Mouse (Mus musculus) liver, postnatal 0 days (tissue): ENCODE measurements around the gene Hspa2. TPM values are rescaled to one million over a fixed set of nuclear protein-coding genes. Genes with fewer than 3 reads are reported as not detected.

Source experiments
- ATAC-seq: fragments of 200-750 bp; cut with Nextera tagmentation; 2 replicates; pipeline ENCODE4 v1.8.0; 2017; ENCODE audit warnings: mild to moderate bottlenecking, moderate library complexity
- DNase-seq: peaks from one replicate; pipeline ENCODE4 v3.0.0-alpha.2; 2016
- H3K27ac ChIP-seq: fragments of 300-500 bp; sonication (generic); 2 replicates; pipeline ENCODE4 v1.5.1; 2014; ENCODE audit warnings: antibody characterized with exemption, moderate library complexity, mild to moderate bottlenecking, low read depth
- H3K27me3 ChIP-seq: fragments of 300-500 bp; sonication (generic); 2 replicates; pipeline ENCODE4 v1.6.1; 2014; ENCODE audit warnings: low read length, control low read depth, mixed read lengths; ENCODE audit not compliant: insufficient read depth
- H3K36me3 ChIP-seq: fragments of 300-500 bp; sonication (generic); replicated peaks from 2 replicates; pipeline ENCODE4 v1.6.1; 2014; ENCODE audit warnings: mild to moderate bottlenecking, control low read depth, low read length, moderate library complexity, mixed read lengths; ENCODE audit not compliant: insufficient read depth
- H3K4me1 ChIP-seq: fragments of 300-500 bp; sonication (generic); 2 replicates; pipeline ENCODE4 v1.6.1; 2014; ENCODE audit warnings: antibody characterized with exemption, mild to moderate bottlenecking, control low read depth; ENCODE audit not compliant: insufficient read depth
- H3K4me2 ChIP-seq: fragments of 300-500 bp; sonication (generic); 2 replicates; pipeline ENCODE4 v1.6.1; 2014; ENCODE audit warnings: low read depth, mild to moderate bottlenecking, low read length, moderate library complexity, mixed read lengths
- H3K4me3 ChIP-seq: fragments of 300-500 bp; sonication (generic); 2 replicates; pipeline ENCODE4 v1.5.1; 2014; ENCODE audit warnings: low read depth, low read length
- H3K9ac ChIP-seq: fragments of 300-500 bp; sonication (generic); replicated peaks from 2 replicates; pipeline ENCODE4 v1.6.1; 2014; ENCODE audit warnings: mild to moderate bottlenecking, moderate library complexity
- H3K9me3 ChIP-seq: fragments of 300-500 bp; sonication (generic); 2 replicates; pipeline ENCODE4 v1.6.1; 2016; ENCODE audit warnings: mild to moderate bottlenecking, control low read depth, low read length, mixed read lengths
- CTCF ChIP-seq: sonication (generic); IDR thresholded peaks from 2 replicates; pipeline ENCODE4 v1.5.1; 2016; ENCODE audit warnings: antibody characterized with exemption, low read depth
- EP300 ChIP-seq: IDR thresholded peaks from 2 replicates; pipeline ENCODE4 v1.6.1; 2016; ENCODE audit warnings: antibody characterized with exemption, low read depth, mild to moderate bottlenecking
- WGBS: fragments of 180-500 bp; shearing (Covaris S2); extraction: QIAGEN DNeasy Blood & Tissue Kit; methylation state at CpG from one replicate; pipeline ENCODE4 v1.1.7; 2014; ENCODE audit not compliant: insufficient replicate concordance; 5-methylcytosine and 5-hydroxymethylcytosine counted together
- polyA plus RNA-seq: library from polyadenylated mRNA; unstranded; fragments of >200 nt; fragmentation: Nextera tagmentation; extraction: Ambion mirVana; gene quantifications from 2 replicates; pipeline ENCODE4 v1.2.1, GENCODE M21; 2015

Hspa2 gene
- polyA plus RNA-seq, 1 experiment from 2014 or later, result 2.5 TPM

- H3K4me1 ChIP-seq, result peaks cover 6% of the 10 kb centered on the region; the same call in 1 of the 2 replicates
- DNase-seq (peak; percentile 38), ATAC-seq (peak; percentile 49)
- H3K36me3 ChIP-seq, result no peaks in the 10 kb centered on the region
- H3K9me3 ChIP-seq, result peaks cover 3% of the 10 kb centered on the region; the same call in 1 of the 2 replicates
- no peak within 1 kb of the TSS for H3K27ac ChIP-seq
- peak within 1 kb of the TSS; percentile 44 for H3K9ac ChIP-seq
- H3K4me2 ChIP-seq, result peak within 1 kb of the TSS; percentile 68
- TF ChIP-seq CTCF, result no peak
- TF ChIP-seq EP300, result no peak
- H3K4me3 ChIP-seq, result peak within 1 kb of the TSS; percentile 30
- WGBS, result 4% methylated on average over 37 of the region's 37 CpGs
- peaks cover 12% of the 10 kb centered on the region for H3K27me3 ChIP-seq
Measured at GRCm38 (mm10) chr12:76417433-76417854, 13.5 kb downstream of the Hspa2 start, which contains the start of gene Ppp1r36. Gene Ppp1r36, plus strand, starts transcription at chr12:76417538.

GRCm38 (mm10) chr12:76418346-76418745, 14.4 kb downstream of the Hspa2 start:
- Histone ChIP-seq H3K9ac (no peak overlapping the region), H3K27ac (no peak overlapping the region), H3K4me1 (peaks cover 6% of the 10 kb centered on the region; the same call in 1 of the 2 replicates), H3K4me3 (no peak overlapping the region), H3K36me3 (no peaks in the 10 kb centered on the region), H3K27me3 (peaks cover 12% of the 10 kb centered on the region), H3K9me3 (peaks cover 3% of the 10 kb centered on the region; the same call in 1 of the 2 replicates), H3K4me2 (no peak overlapping the region)
- ATAC-seq (no peak), DNase-seq (no peak)
- 85% methylated on average over 5 of the region's 5 CpGs for WGBS
- TF ChIP-seq EP300, result no peak
- peak; percentile 27 for TF ChIP-seq CTCF

GRCm38 (mm10) chr12:76425256-76425655, 21.3 kb downstream of the Hspa2 start:
- H3K9me3 ChIP-seq, result no peaks in the 10 kb centered on the region
- H3K4me3 ChIP-seq, result no peak overlapping the region
- no peak for ATAC-seq
- H3K27me3 ChIP-seq, result no peaks in the 10 kb centered on the region
- H3K4me2 ChIP-seq, result no peak overlapping the region
- TF ChIP-seq EP300 (no peak), CTCF (no peak)
- no peaks in the 10 kb centered on the region for H3K36me3 ChIP-seq
- no peaks in the 10 kb centered on the region; the same call in 1 of the 2 replicates for H3K4me1 ChIP-seq
- WGBS, result 80% methylated on average over 3 of the region's 3 CpGs
- H3K27ac ChIP-seq, result no peak overlapping the region
- no peak for DNase-seq
- no peak overlapping the region for H3K9ac ChIP-seq

GRCm38 (mm10) chr12:76427546-76427945, 23.6 kb downstream of the Hspa2 start:
- H3K27ac ChIP-seq, result no peak overlapping the region
- H3K4me2 ChIP-seq, result no peak overlapping the region
- H3K27me3 ChIP-seq, result no peaks in the 10 kb centered on the region
- 63% methylated on average over 5 of the region's 5 CpGs for WGBS
- no peak overlapping the region for H3K9ac ChIP-seq
- DNase-seq (no peak), ATAC-seq (no peak)
- H3K36me3 ChIP-seq, result no peaks in the 10 kb centered on the region
- no peaks in the 10 kb centered on the region for H3K9me3 ChIP-seq
- H3K4me3 ChIP-seq, result no peak overlapping the region
- no peak for TF ChIP-seq CTCF
- TF ChIP-seq EP300, result no peak
- H3K4me1 ChIP-seq, result no peaks in the 10 kb centered on the region; the same call in 1 of the 2 replicates

GRCm38 (mm10) chr12:76430879-76431406, 27.0 kb downstream of the Hspa2 start:
- WGBS, result 39% methylated on average over 5 of the region's 5 CpGs
- no peaks in the 10 kb centered on the region for H3K36me3 ChIP-seq
- H3K9ac ChIP-seq, result no peak overlapping the region
- ATAC-seq (peak; percentile 82), DNase-seq (no peak)
- H3K4me3 ChIP-seq, result no peak overlapping the region
- 0 out of 2 replicates have a peak, but pooled peaks cover 4% of the 10 kb centered on the region for H3K27me3 ChIP-seq
- H3K4me1 ChIP-seq, result peaks cover 5% of the 10 kb centered on the region
- no peaks in the 10 kb centered on the region for H3K9me3 ChIP-seq
- H3K4me2 ChIP-seq, result 0 out of 2 replicates have a peak overlapping the region, but pooled peaks have one; percentile 1
- TF ChIP-seq CTCF, result no peak
- no peak for TF ChIP-seq EP300
- peak overlapping the region; percentile 76 for H3K27ac ChIP-seq

- peak overlapping the region; percentile 76 for H3K27ac ChIP-seq
- WGBS, result 54% methylated on average over 6 of the region's 6 CpGs
- 0 out of 2 replicates have a peak overlapping the region, but pooled peaks have one; percentile 1 for H3K4me2 ChIP-seq
- no peak overlapping the region for H3K4me3 ChIP-seq
- no peak overlapping the region for H3K9ac ChIP-seq
- ATAC-seq (peak; percentile 93), DNase-seq (peak; percentile 60)
- H3K27me3 ChIP-seq, result 0 out of 2 replicates have a peak, but pooled peaks cover 4% of the 10 kb centered on the region
- H3K36me3 ChIP-seq, result no peaks in the 10 kb centered on the region
- peaks cover 5% of the 10 kb centered on the region for H3K4me1 ChIP-seq
- no peaks in the 10 kb centered on the region for H3K9me3 ChIP-seq
- TF ChIP-seq CTCF, result no peak
- peak; percentile 33; the same call in 1 of the 2 replicates for TF ChIP-seq EP300
Measured at GRCm38 (mm10) chr12:76431431-76431830, 27.5 kb downstream of the Hspa2 start.
